Mouse (Mus musculus) ovary, postnatal 14 days (tissue): ENCODE measurements around the gene Mrps24.

Experiments
- DNase-seq: peaks from one replicate; pipeline ENCODE4 v3.0.0; 2022; ENCODE audit warnings: low spot score

The Mrps24 gene

DNA sequence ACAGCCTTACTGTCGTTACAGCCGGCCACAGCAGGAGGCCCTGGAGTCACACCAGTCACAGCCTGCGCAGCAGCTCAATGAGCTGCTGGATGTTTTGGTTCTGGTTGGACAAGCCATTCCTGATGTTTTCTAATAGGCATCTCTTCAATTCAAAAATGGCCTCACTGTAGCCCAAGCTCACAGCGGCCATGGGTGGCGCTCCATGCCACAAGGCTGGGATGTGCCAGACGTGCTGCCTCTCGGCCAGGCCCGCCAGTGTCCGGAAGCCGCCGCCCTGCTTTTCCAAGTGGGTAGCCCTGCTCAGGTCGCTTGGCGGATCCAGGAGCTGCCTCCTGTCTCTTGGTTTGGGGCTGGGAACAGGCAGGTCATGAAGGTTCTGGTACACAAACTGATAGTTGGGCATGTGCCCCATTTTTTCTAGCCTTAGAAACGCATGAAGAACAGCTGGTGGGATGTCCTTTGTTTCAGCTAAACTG lies at the start of gene Mrps24:
Mrps24 (minus strand) TSS at position 51 of the 476 bp plus-strand sequence.
- DNase-seq: no peak

DNA sequence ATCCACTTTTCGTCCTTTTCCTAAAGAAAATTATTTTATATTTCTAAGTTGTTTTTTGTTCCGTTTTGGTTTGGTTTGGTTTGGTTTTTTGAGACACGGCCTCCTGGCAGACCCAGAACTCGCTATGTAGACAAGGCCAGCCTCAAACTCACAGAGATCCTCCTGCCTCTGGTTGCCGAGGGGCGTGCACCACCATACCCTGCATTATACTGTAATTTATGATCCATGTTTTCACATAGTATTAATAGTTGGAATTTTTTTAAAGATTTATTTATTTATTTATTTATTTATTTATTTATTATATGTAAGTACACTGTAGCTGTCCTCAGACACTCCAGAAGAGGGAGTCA lies 47.1 kb upstream of the Mrps24 start:
- no peak for DNase-seq

DNA sequence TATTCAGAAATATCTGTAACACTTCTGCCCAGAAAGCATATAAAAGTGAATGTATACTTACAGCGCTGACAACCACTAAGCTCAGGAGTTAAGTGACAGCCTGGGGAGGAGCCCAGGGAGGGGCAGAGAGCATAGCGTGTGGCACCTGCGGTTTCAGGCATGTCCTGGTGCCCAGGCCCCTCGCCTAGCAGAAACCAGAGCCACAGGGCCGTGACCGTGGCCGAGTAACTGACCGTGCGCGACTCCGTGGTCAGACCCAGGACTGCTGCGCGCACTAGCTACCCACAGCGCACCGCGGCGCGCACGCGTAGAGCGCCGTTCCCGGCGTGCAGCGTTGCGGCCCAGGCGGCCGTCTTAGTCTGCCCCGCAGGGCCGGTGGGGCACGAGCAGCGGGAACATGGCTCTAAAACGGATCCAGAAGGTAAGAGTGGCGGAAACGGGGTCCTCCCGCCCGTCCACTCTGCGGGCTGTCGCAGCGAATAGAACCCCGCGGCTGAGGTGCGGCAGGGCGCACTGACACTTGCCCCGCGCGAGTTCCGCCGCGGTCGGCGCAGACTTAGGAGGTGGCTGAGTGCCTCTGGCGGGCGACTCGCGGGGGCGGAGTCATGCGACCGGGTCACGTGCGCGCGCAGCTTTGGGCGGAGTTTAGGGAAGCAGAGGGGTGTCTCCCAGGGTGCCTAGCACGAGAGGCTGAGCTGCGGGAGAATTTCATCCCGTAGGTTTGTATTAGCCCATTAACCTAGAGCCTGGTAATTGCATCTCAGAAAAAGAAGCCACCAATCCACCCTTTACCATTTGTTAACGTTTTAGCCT lies 46.5 kb upstream of the Mrps24 start, which contains the start of gene Urgcp:
Urgcp (minus strand) TSS at position 557 of the 813 bp plus-strand sequence.
- peak; percentile 91 for DNase-seq

DNA sequence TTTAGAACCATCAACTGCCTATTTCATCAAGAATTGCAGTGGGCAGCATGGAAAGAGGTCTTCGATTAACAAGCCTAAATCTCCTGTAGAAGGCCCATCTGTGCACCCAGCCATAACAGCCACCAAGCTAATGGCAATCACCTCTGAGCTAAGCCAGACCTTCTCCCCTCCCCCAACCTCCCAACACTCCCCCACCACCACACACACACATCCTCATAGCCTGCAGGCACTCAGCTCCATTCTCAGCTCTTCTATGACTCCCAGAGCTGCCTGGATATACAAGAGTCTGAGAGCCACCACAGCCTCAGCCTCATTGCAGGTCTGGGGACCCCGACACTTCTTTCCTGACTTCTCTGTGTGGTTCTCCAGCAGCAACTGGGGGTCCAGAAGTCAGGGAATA lies 38.3 kb upstream of the Mrps24 start:
- DNase-seq: no peak

DNA sequence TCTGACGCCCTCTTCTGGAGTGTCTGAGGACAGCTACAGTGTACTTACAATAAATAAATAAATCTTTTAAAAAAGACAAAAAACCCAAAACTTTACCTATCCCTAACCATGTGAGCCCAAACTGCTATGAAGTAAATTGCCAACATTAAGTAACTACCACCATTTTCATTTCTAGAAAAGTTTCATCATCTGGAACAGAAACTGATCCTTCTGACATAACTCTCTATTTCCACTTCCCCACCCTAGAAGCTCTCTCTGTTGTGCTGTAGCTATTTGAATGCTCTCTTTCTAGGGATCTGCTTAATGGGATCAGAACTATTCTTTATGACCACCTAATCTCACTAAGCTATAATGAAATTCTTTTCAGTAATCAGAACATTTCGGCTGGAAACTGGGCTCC lies 29.5 kb upstream of the Mrps24 start:
- no peak for DNase-seq

DNA sequence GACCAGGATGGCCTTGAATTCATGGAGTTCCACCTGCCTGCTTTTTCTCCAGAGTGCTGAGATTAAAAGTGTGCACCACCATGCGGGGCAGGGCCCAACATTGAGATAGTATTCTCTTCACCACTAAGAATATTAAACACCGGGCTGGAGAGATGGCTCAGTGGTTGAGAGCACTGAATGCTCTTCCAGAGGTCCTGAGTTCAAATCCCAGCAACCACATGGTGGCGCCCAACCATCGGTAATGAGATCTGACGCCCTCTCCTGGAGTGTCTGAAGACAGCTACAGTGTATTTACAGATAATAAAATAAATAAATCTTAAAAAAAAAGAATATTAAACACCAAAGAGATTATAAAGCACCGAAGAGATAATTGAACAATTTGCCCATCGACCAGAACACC lies 26.6 kb upstream of the Mrps24 start:
- no peak for DNase-seq

DNA sequence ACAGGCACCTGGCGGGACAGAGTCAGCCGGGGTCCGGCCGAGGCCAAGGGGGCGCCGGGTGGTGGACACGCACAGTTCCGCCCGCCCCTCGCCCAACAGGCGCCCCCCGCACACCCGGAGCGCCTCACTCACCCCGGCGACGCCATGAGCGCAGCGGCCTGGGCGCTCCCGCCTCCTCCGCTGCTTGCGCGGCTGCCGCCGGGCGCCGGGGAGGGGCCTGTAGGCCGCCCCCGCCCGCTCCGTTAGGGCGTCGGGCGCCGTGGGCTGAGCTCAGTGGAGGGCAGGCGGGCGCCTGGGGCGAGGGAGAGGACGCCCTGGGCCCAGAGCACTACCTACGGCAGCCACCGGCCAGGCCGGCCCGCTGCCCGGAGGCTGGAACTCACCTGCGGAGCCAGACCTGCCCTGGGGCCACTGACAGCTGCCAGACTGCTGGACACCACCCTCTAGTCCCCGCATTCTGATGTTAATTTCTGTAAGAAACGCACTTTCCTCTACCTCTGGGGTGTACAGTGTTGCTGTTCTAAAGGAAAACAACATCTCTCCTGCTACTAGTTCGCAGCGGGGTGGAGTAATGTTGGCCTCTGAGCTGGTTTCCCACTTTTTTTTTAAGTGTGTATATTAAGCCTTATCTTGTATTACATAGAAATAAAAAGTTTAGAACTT lies 25.6 kb upstream of the Mrps24 start:
- peak; percentile 58 for DNase-seq

DNA sequence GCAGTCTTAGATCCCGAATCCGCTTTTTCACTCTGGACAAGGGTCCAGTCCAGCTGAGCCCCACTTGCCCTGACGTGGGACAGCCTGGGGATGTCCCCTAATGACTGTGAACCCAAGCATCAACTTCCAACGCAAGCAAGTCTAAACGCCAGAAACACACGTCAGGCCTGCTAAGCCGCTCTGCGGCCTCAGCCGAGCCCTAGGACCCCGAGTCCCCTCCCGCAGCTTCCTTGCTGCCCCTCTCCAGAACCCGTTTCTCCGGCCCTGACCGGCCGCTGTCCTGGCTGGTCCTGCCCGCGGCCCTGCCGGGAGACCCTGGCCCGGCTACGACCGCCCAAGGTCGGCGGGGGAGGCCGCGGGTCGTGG lies 25.1 kb upstream of the Mrps24 start:
- DNase-seq: peak; percentile 29

DNA sequence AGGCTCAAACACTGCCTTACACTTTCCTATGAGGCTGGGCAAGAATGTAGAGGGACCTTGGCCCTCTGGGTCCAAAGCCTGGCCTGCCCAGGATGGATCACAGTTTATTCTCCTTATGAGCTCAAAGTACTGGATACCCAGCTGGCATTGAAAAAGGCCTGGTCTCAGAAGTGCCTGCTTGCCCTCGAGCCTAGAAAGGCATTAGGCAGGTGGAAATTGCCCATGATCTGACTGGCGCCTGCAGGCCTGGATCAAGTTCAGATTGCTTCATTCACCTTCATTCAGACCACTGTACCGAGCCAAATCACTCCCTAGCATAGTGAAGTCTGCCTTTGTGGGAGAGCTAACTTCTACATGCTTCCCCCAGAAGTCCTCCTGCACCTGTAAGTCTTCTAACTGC lies 24.4 kb upstream of the Mrps24 start:
- no peak for DNase-seq

DNA sequence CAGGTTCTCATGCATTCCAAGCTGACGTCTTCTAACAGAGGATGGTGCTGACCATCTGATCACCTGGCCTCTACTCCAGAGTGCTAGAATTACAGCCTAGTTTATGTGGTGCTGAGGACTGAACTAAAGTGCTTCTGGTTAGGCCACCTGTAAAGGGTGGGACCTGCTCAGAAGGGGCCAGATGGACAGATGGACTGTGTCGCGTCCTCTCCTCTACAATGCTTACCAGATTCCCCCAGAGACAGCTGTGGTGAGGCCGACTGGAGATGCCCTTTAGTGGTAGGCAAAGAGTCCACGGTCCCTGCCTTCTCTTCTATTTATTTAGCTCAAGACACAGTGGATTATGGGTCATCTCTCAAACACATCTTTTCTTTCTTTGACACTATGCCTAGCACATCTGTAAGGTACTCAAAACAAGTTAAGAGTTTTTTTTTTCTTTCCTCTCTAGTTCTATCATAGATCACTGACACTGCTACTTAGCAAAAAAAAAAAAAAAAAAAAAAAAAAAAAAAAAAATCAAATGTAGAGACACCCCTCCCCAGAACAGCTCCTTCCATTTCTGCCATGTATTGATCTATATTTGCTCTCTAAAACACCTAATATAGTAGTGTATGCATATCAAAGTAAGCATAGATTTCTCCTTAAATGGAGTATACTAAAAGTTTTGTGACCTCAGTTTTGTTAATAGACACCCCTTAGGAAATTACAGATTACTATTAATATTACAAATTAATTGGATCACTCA lies 23.6 kb upstream of the Mrps24 start:
- no peak for DNase-seq

DNA sequence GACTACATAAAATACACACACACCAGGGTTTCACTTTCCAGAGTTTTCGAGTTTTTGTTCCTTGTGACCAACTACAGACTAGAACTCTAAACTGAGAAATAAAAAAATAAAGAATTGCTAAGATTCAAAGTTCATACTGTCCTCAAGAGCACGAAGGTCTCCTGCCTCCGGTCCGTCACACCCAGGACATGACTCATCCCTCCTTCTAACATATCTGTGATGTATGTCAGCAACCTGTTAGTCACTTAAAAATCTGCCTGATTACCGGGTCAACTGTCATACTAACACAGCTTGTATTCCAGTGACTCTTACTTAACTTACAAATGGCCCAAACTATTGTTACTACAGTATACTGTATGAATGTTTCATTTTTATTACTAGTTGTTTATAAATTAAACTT lies 21.7 kb upstream of the Mrps24 start:
- no peak for DNase-seq

DNA sequence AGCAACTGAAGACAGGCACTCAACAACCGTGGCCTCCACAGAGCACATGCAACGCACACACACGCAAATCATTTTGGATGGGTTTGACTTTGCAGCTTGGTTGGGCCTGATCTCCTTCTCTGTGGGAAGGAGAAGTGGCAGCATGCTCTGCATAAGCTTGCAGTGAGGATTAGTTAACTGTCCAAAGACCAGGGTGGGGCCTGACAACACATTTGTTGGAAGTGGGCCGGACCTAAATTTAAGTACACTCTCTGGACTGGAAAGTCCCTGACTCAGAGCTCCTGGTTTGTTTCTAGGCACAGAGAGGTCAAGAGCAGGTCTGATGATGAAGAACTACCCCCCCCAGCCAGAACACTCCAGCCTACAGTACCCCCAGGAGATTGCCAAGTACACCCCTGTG lies 18.8 kb upstream of the Mrps24 start:
- no peak for DNase-seq

DNA sequence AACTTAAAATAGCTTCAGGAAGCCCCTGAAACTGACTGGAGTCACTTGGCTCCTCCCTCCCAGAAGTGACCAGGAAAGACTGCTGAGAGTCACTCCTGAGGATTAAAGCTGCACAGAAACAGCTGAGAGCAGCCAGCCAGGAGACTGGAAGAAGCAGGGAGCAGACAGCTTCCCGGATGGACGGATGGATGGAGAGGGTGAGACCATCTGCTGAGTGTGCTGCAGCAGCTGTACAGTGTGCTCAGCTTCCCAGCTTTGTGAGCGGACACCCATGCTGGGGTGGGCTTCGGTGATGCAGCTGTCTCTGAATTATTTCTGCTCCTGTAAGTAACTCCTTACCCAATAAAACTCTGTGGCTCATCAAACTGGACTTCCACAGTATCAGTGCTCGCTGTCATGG lies 16.9 kb upstream of the Mrps24 start:
- no peak for DNase-seq

DNA sequence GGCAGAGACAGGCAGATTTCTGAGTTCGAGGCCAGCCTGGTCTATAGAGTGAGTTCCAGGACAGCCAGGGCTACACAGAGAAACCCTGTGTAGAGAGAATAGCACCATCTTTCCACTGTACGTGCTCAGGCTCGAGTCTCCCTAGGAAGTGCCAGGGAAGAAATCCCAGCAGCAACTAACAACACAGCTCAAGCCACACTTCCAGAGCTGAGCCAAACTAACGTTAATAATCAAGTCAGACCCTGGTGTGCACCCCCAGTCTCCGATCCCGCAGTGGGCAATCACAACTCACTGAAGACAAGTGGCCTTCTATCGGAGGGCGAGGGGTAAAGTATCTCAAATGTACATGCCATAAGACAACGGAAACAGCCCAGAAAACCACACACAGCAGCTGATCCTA lies 14.1 kb upstream of the Mrps24 start:
- DNase-seq: no peak

DNA sequence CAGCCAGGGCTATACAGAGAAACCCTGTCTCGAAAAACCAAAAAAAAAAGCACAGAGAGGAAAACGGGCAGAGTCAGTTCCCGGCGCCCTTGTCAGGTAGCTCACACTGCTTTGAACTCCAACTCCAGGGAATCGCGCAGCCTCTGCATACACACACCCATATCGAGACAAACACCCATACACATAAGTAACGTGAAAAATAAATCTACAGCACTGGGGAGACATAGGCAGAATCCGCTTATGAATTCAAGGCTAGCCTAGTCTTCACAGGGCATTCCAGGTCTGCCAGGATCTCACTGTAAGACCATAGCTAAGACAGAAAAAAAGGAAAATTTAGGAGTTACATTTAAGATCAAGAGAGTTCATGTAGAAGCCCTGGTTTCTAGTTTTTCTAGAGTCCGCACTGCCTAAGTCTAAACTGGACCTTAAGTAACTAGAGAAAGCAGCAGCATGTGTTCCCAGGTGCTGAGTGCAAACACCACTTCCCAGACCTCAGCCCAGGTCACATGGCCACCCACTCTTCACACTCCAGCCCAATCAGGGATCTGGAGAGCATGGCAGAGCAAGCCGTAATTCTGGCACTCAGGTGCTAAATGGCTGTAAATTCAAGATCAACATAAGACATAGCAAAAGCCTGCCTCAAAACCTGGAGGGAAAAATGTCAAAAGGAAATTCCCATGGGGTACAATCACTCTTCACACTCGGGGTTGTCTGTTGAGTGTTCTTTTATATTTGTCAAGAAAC lies 3.3 kb upstream of the Mrps24 start:
- no peak for DNase-seq

DNA sequence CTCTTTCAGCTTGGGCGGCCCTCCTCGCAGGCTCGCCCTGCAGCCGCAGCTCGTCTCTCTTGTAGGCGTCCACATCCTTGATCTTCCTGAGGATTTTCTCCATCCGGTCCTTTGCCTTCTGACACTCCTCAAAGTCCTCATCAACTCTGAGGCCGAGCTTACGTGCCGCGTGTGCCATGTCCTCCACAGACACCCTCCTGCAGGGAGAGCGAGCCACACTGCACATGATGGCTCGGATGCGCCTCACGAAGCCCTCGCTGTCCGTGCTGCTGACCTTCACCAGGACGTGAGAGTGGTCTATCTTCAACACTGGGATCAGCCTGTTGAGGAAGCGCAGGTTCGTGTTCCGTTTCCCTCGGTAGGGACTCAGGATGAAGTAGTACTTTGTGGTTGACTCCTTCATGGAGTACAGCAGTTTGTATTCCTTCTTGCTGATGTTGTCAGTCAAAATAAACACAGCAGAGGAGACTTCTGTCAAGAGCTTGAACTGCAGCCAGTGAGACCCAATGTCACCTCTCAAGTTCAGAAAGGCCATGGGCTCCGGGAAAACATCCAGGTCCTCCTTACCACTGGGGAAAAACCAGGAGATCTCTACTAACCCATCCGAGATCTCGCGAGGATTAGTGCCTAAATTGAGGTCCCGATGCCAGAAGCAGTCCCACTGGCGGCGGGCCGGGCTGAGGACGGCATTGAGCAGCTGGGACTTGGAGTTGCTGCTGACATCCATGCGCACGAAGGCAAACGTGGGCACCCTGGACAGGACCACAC lies 1.6 kb upstream of the Mrps24 start:
- DNase-seq: no peak

DNA sequence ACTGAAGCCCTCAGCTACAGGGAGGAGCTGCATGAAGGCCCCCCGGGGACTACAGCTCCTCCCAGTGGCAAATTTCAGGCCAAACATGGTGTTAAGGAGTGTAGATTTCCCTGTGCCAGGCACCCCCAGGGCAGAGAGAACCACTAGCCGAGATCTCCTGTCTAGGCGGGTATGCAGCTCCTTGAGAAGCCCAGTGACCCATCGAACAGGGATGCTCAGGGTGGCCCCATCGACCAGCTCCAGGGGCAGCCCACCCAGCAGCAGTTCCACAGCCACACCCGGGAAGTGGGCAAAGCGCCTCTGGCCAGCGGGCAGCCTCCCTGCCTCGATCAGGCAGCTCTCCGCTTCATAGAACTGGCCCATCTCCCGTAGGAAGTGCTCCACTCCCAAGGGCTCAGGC lies 766 bp upstream of the Mrps24 start:
- no peak for DNase-seq

DNA sequence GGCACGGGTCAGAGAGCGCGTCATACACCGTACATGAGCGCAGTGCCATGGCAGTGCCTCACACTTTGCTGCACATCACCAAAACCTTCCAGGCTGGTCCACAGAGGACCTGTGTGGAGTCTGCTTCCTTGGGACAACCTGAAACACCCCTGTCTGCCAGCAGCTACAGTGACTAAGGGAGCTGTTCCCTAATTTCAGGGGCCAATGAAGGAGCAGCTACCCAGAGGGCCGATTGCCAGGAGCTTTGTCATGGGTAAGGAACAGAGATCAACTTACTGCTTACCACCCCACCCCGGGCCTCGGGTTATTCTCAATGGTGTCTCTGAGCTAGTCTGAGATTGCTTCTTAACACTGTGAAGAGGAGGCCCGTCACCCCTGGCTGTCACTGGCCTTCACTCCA lies 301 bp downstream of the Mrps24 start:
- no peak for DNase-seq

DNA sequence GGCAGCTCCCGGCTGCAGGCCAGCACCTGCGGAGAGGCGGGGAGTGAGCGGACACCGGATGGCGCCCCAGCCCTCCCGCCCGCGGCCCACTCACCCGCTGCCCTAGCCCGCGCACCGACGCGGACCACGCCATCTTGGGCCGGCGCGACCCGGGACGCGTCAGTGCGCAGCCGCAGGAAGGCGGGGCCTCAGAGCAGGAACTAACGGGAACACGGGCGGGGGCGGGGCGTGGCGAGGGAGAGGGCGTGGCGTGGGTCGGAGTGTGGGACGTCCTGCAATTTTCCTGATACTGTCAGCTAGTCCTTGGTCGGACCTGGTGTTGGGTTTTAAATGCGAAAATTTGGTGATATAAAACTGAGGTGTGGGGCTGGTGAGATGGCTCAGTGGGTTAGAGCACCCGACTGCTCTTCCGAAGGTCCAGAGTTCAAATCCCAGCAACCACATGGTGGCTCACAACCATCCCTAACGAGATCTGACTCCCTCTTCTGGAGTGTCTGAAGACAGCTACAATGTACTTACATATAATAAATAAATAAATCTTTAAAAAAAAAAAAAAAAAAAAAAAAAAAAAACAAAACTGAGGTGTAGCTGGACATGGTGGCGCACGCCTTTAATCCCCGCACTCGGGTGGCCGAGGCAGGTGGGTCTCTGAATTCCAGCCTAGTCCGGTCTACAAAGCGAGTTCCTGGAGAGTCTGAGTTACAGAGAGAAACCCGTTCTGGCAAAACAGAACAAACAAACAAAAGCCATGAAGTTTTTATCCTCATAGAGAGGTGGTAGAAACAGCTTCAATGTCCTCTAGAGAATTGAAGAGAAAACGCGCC lies 7.7 kb downstream of the Mrps24 start:
- DNase-seq: peak; percentile 78

DNA sequence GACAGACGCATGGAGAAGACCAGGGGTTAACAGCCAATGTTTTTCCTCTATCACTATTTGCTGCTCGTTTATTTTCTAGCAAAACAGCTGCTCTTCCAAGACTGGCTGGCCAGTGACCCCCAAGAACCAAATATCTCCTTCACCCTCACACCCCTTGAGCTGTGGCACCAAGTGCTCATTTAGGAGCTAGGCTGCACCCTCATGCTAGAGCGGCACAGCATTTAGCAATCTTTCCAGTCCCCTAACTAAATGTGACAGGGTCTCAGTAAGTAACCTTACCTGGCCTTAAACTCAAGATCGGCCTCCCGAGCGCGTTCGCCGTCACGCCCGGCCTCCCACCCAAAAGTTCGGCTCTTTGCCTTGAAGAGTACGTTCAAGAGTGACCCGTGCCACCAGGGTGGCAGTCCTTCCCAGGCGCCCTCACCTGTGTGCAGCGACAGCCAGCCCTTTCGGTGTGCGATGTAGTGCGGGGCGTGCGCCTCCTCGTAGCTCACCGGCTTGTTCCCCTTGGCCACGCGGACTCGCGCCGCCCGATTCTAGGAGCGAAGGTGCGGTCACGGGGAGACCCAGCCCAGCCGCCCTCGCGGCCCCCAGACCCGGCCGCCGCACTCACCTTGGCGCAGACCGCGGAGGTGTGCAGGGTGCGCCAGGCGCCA lies 8.5 kb downstream of the Mrps24 start:
- DNase-seq: peak; percentile 38
